Mouse (Mus musculus): ENCODE measurements around the gene Tex22. TPM values are rescaled to one million over a fixed set of nuclear protein-coding genes. Genes with fewer than 3 reads are reported as not detected.

Tex22 gene
- polyA plus RNA-seq, 1 experiment from 2014 or later: not detected

GRCm38 (mm10) chr12:113133861-113134403 is 59.6 kb downstream of the Tex22 start:
- Histone ChIP-seq H3K4me1 (peaks cover 9% of the 10 kb centered on the region), H3K4me2 (no peak overlapping the region), H3K9ac (no peak overlapping the region), H3K4me3 (no peak overlapping the region), H3K9me3 (replicated peaks) (no peaks in the 10 kb centered on the region), H3K27ac (no peak overlapping the region), H3K36me3 (peaks cover 100% of the 10 kb centered on the region), H3K27me3 (replicated peaks) (no peaks in the 10 kb centered on the region; the same call in 1 of the 2 replicates)
- 73% methylated on average over 5 of the region's 5 CpGs for WGBS (ENCODE audit: insufficient replicate concordance)
- no peak for ATAC-seq

DNA sequence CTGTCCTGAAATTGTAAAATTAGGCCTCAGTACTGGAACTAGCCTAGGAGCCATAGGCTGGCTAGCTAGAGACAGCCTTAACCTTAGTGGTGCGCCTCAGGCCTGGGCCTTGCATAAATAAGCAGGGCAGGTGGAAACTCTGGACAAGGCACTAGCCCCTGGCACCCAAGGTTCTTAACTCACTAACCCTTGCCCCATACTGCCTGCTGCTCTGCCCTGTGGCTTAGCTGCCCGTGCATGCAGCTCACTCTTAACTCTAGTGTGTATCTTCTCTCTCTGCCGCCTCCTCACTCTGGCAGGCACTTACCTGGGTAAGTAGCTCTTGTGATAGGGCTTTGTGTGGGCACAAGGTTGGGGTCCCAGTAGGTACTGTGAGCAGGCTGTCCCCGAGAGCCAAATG is 60.2 kb downstream of the Tex22 start:
- Histone ChIP-seq H3K36me3 (peaks cover 94% of the 10 kb centered on the region), H3K4me3 (no peak overlapping the region), H3K4me2 (no peak overlapping the region), H3K4me1 (peaks cover 14% of the 10 kb centered on the region), H3K27ac (no peak overlapping the region), H3K9me3 (replicated peaks) (no peaks in the 10 kb centered on the region), H3K9ac (no peak overlapping the region), H3K27me3 (replicated peaks) (no peaks in the 10 kb centered on the region; the same call in 1 of the 2 replicates)
- ATAC-seq: no peak
- 79% methylated on average over 4 of the region's 4 CpGs for WGBS (ENCODE audit: insufficient replicate concordance)

GRCm38 (mm10) chr12:113135401-113135800 is 61.1 kb downstream of the Tex22 start:
- Histone ChIP-seq H3K4me2 (no peak overlapping the region), H3K27ac (no peak overlapping the region), H3K4me1 (peaks cover 23% of the 10 kb centered on the region), H3K9ac (no peak overlapping the region), H3K4me3 (no peak overlapping the region), H3K9me3 (replicated peaks) (no peaks in the 10 kb centered on the region), H3K27me3 (replicated peaks) (peaks cover 6% of the 10 kb centered on the region; the same call in 1 of the 2 replicates), H3K36me3 (peaks cover 85% of the 10 kb centered on the region)
- WGBS (ENCODE audit: insufficient replicate concordance): 83% methylated on average over 7 of the region's 7 CpGs
- ATAC-seq: no peak

- peaks cover 17% of the 10 kb centered on the region for H3K27me3 ChIP-seq (replicated peaks)
- WGBS (ENCODE audit: insufficient replicate concordance): 83% methylated on average over 17 of the region's 17 CpGs
- H3K4me1 ChIP-seq: peaks cover 34% of the 10 kb centered on the region
- no peak overlapping the region for H3K4me3 ChIP-seq
- H3K9ac ChIP-seq: no peak overlapping the region
- no peak overlapping the region for H3K4me2 ChIP-seq
- H3K36me3 ChIP-seq: peaks cover 74% of the 10 kb centered on the region
- no peak for ATAC-seq
- H3K27ac ChIP-seq: no peak overlapping the region
- H3K9me3 ChIP-seq (replicated peaks): no peaks in the 10 kb centered on the region
These were observed 62.3 kb downstream of the Tex22 start for GRCm38 (mm10) chr12:113136492-113137020.

- no peak for ATAC-seq
- peaks cover 27% of the 10 kb centered on the region for H3K27me3 ChIP-seq (replicated peaks)
- no peak overlapping the region for H3K9ac ChIP-seq
- H3K36me3 ChIP-seq: peaks cover 64% of the 10 kb centered on the region
- H3K4me1 ChIP-seq: peaks cover 40% of the 10 kb centered on the region
- H3K27ac ChIP-seq: no peak overlapping the region
- WGBS (ENCODE audit: insufficient replicate concordance): 72% methylated on average over 18 of the region's 18 CpGs
- H3K4me3 ChIP-seq: no peak overlapping the region
- H3K4me2 ChIP-seq: no peak overlapping the region
- H3K9me3 ChIP-seq (replicated peaks): no peaks in the 10 kb centered on the region
These were observed 63.2 kb downstream of the Tex22 start for GRCm38 (mm10) chr12:113137260-113138213.

GRCm38 (mm10) chr12:113138291-113138690 is 64.0 kb downstream of the Tex22 start:
- Histone ChIP-seq H3K9ac (no peak overlapping the region), H3K27ac (no peak overlapping the region), H3K9me3 (replicated peaks) (no peaks in the 10 kb centered on the region), H3K4me1 (peaks cover 45% of the 10 kb centered on the region), H3K36me3 (peaks cover 56% of the 10 kb centered on the region), H3K4me2 (no peak overlapping the region), H3K27me3 (replicated peaks) (peaks cover 35% of the 10 kb centered on the region), H3K4me3 (no peak overlapping the region)
- no peak for ATAC-seq
- WGBS (ENCODE audit: insufficient replicate concordance): 65% methylated on average over 6 of the region's 6 CpGs

Small RNAs within 50 kb of the gene (microRNA-seq; reads per million reads assigned to microRNA genes)
- not detected for gene Gm44471

Other genes with a start within 250 kb of the Tex22 start
- gene Cdca4, start 245.1 kb upstream of the Tex22 start, polyA plus RNA-seq (2016; fragmentation: Nextera tagmentation; extraction: Ambion mirVana): 82.0 and 86.0 TPM in 2 replicates
- 0.32 and 0.61 TPM in 2 replicates for gene Gpr132, start 206.3 kb upstream of the Tex22 start, polyA plus RNA-seq (2016; fragmentation: Nextera tagmentation; extraction: Ambion mirVana)
- 0.57 and 0.64 TPM in 2 replicates for gene Jag2, start 144.7 kb upstream of the Tex22 start, polyA plus RNA-seq (2016; fragmentation: Nextera tagmentation; extraction: Ambion mirVana)
- 21.4 and 21.7 TPM in 2 replicates for gene Nudt14, start 132.4 kb upstream of the Tex22 start, polyA plus RNA-seq (2016; fragmentation: Nextera tagmentation; extraction: Ambion mirVana)
- 9.2 and 10.1 TPM in 2 replicates for gene Btbd6, start 98.0 kb upstream of the Tex22 start, polyA plus RNA-seq (2016; fragmentation: Nextera tagmentation; extraction: Ambion mirVana)
- 46.2 and 47.1 TPM in 2 replicates for gene Brf1, start 73.8 kb upstream of the Tex22 start, polyA plus RNA-seq (2016; fragmentation: Nextera tagmentation; extraction: Ambion mirVana)
- gene Pacs2, start 60.0 kb upstream of the Tex22 start, polyA plus RNA-seq (2016; fragmentation: Nextera tagmentation; extraction: Ambion mirVana): 8.3 and 9.6 TPM in 2 replicates
- gene Mta1, start 23.8 kb downstream of the Tex22 start, polyA plus RNA-seq (2016; fragmentation: Nextera tagmentation; extraction: Ambion mirVana): 7.2 and 7.7 TPM in 2 replicates
- 52.1 and 53.5 TPM in 2 replicates for gene Crip2, start 65.7 kb downstream of the Tex22 start, polyA plus RNA-seq (2016; fragmentation: Nextera tagmentation; extraction: Ambion mirVana)
- 96.9 and 99.8 TPM in 2 replicates for gene Crip1, start 71.8 kb downstream of the Tex22 start, polyA plus RNA-seq (2016; fragmentation: Nextera tagmentation; extraction: Ambion mirVana)
- 18.3 and 18.5 TPM in 2 replicates for gene Tedc1, start 81.9 kb downstream of the Tex22 start, polyA plus RNA-seq (2016; fragmentation: Nextera tagmentation; extraction: Ambion mirVana)
- gene Tmem121, start 111.4 kb downstream of the Tex22 start, polyA plus RNA-seq (2016; fragmentation: Nextera tagmentation; extraction: Ambion mirVana): 1.0 and 1.2 TPM in 2 replicates

All from liver, embryonic 12.5 days (tissue).